Mouse (Mus musculus) embryonic facial prominence, embryonic 11.5 days (tissue): ENCODE results near the gene Adcy10. TPM values are rescaled to one million over a fixed set of nuclear protein-coding genes. Genes with fewer than 3 reads are reported as not detected.

Experiments used
- ATAC-seq: fragments of 200-750 bp; cut with Nextera tagmentation; replicated peaks from 2 replicates; pipeline ENCODE4 v1.8.0; 2017; ENCODE audit warnings: low read depth; ENCODE audit not compliant: insufficient number of reproducible peaks, low FRiP score, low TSS enrichment
- DNase-seq: peaks from one replicate; pipeline ENCODE4 v3.0.0-alpha.2; 2015; ENCODE audit warnings: low spot score
- H3K27ac ChIP-seq: fragments of 300-500 bp; sonication (generic); replicated peaks from 2 replicates; pipeline ENCODE4 v1.5.1; 2014; ENCODE audit warnings: mild to moderate bottlenecking, low read depth, low read length, control low read depth
- H3K27me3 ChIP-seq: fragments of 300-500 bp; sonication (generic); 2 replicates; pipeline ENCODE4 v1.6.1; 2014; ENCODE audit warnings: mild to moderate bottlenecking, low read length, moderate library complexity, mixed read lengths; ENCODE audit not compliant: control insufficient read depth, insufficient read depth
- H3K36me3 ChIP-seq: fragments of 300-500 bp; sonication (generic); replicated peaks from 2 replicates; pipeline ENCODE4 v1.6.1; 2014; ENCODE audit warnings: low read depth, mild to moderate bottlenecking, low read length, moderate library complexity, mixed read lengths; ENCODE audit not compliant: control insufficient read depth, insufficient read depth
- H3K4me1 ChIP-seq: fragments of 300-500 bp; sonication (generic); 2 replicates; pipeline ENCODE4 v1.6.1; 2014; ENCODE audit warnings: low read length, mixed read lengths; ENCODE audit not compliant: control insufficient read depth, insufficient read depth
- H3K4me2 ChIP-seq: fragments of 300-500 bp; sonication (generic); 2 replicates; pipeline ENCODE4 v1.6.1; 2014; ENCODE audit warnings: low read depth, mild to moderate bottlenecking, control low read depth, low read length, moderate library complexity
- H3K4me3 ChIP-seq: fragments of 300-500 bp; sonication (generic); 2 replicates; pipeline ENCODE4 v1.5.1; 2014; ENCODE audit warnings: low read depth, low read length, control low read depth
- H3K9ac ChIP-seq: fragments of 300-500 bp; sonication (generic); replicated peaks from 2 replicates; pipeline ENCODE4 v1.6.1; 2014; ENCODE audit warnings: mild to moderate bottlenecking, control low read depth, low read length
- H3K9me3 ChIP-seq: fragments of 300-500 bp; sonication (generic); replicated peaks from 2 replicates; pipeline ENCODE4 v1.6.1; 2016; ENCODE audit warnings: mild to moderate bottlenecking, low read length, inconsistent platforms, mixed read lengths; ENCODE audit not compliant: control insufficient read depth
- WGBS: fragments of 180-500 bp; shearing (Covaris S2); extraction: QIAGEN DNeasy Blood & Tissue Kit; methylation state at CpG from one replicate; pipeline ENCODE4 v1.1.7; 2014; 5-methylcytosine and 5-hydroxymethylcytosine counted together
- polyA plus RNA-seq: library from polyadenylated mRNA; unstranded; fragments of >200 nt; fragmentation: Nextera tagmentation; extraction: Ambion mirVana; gene quantifications from 2 replicates; pipeline ENCODE4 v1.2.1, GENCODE M21; 2014

Adcy10 gene
- polyA plus RNA-seq, 1 experiment from 2014 or later, result not detected

DNA sequence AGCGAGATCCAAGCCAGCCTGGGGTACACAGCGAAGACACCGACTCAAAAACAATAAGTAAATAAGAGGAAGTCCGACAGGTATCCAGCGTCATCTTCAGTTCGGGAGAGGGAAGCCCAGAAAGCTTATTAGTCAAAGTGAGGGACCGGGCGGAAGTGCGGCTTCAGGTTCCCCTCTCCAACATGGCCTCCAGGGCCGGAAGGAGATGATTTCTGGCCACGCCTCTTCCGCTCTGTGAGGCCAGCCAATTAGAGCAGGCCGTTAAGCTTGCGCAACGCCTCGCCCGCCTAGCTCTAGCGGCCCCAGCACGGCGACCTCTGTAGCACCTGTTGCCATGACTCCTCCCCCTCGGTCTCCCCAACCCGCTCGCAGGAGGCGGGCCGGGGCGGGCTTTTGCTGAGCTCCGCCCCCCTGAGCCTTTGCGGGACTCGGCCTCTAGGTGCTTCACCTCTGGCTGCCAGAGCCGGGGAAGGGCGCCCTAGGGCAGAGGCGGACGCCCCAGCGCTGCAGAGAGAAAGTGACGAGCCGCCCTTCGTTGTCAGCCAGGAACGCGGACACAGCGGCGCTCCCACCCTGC, 24.1 kb upstream of the Adcy10 start:
- H3K4me3 ChIP-seq, result peak overlapping the region; percentile 90
- WGBS, result 0% methylated on average over 40 of the region's 41 CpGs
- no peaks in the 10 kb centered on the region for H3K36me3 ChIP-seq
- peak; percentile 96 for ATAC-seq
- peak overlapping the region; percentile 63 for H3K4me2 ChIP-seq
- DNase-seq, result peak; percentile 98
- H3K27me3 ChIP-seq, result no peaks in the 10 kb centered on the region
- peak overlapping the region; percentile 69 for H3K9ac ChIP-seq
- H3K4me1 ChIP-seq, result no peaks in the 10 kb centered on the region
- H3K9me3 ChIP-seq, result no peaks in the 10 kb centered on the region
- peak overlapping the region; percentile 78; the same call in 1 of the 2 replicates for H3K27ac ChIP-seq

GRCm38 (mm10) chr1:165461681-165462080, 23.3 kb upstream of the Adcy10 start:
- Histone ChIP-seq H3K4me3 (peak overlapping the region; percentile 90), H3K27ac (no peak overlapping the region), H3K36me3 (no peaks in the 10 kb centered on the region), H3K27me3 (no peaks in the 10 kb centered on the region), H3K4me2 (peak overlapping the region; percentile 63), H3K9me3 (no peaks in the 10 kb centered on the region), H3K4me1 (no peaks in the 10 kb centered on the region), H3K9ac (peak overlapping the region; percentile 69)
- ATAC-seq (no peak), DNase-seq (peak; percentile 6)
- WGBS, result 3% methylated on average over 9 of the region's 9 CpGs

- H3K9me3 ChIP-seq, result no peaks in the 10 kb centered on the region
- H3K4me3 ChIP-seq, result no peak overlapping the region
- DNase-seq, result no peak
- H3K4me2 ChIP-seq, result no peak overlapping the region
- WGBS, result 83% methylated on average over 1 of the region's 1 CpGs
- no peaks in the 10 kb centered on the region for H3K36me3 ChIP-seq
- no peak overlapping the region for H3K9ac ChIP-seq
- H3K27me3 ChIP-seq, result no peaks in the 10 kb centered on the region
- ATAC-seq, result no peak
- H3K27ac ChIP-seq, result no peak overlapping the region
- H3K4me1 ChIP-seq, result no peaks in the 10 kb centered on the region
Observed at GRCm38 (mm10) chr1:165462861-165463260, 22.1 kb upstream of the Adcy10 start.

DNA sequence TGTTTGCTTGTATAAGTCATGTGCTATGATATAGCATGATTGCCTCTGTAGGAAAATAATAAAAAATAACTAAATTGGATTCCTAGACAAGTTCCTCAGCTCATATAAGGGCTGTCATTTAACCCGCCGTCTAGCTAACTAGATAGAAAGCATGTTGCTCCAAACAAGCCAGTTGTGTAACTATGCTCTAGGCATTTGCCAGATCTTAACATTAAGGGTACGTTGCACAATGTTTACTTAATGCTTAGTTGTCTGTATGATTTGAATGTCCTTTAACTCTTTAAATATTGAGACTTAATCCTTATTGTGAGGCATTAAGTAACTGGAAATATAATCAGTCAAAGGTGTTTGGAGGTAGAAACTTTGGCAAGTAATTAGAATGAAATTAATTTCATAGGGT, 20.4 kb upstream of the Adcy10 start:
- no peak for ATAC-seq
- Histone ChIP-seq H3K4me3 (no peak overlapping the region), H3K27ac (no peak overlapping the region), H3K27me3 (no peaks in the 10 kb centered on the region), H3K4me2 (no peak overlapping the region), H3K9ac (no peak overlapping the region), H3K4me1 (no peaks in the 10 kb centered on the region), H3K36me3 (no peaks in the 10 kb centered on the region), H3K9me3 (no peaks in the 10 kb centered on the region)
- WGBS, result 86% methylated on average over 3 of the region's 3 CpGs
- DNase-seq, result no peak

GRCm38 (mm10) chr1:165468971-165469370, 16.0 kb upstream of the Adcy10 start:
- Histone ChIP-seq H3K27ac (no peak overlapping the region), H3K27me3 (no peaks in the 10 kb centered on the region), H3K9ac (no peak overlapping the region), H3K36me3 (no peaks in the 10 kb centered on the region), H3K4me1 (no peaks in the 10 kb centered on the region), H3K9me3 (no peaks in the 10 kb centered on the region), H3K4me2 (no peak overlapping the region), H3K4me3 (no peak overlapping the region)
- DNase-seq (no peak), ATAC-seq (no peak)

DNA sequence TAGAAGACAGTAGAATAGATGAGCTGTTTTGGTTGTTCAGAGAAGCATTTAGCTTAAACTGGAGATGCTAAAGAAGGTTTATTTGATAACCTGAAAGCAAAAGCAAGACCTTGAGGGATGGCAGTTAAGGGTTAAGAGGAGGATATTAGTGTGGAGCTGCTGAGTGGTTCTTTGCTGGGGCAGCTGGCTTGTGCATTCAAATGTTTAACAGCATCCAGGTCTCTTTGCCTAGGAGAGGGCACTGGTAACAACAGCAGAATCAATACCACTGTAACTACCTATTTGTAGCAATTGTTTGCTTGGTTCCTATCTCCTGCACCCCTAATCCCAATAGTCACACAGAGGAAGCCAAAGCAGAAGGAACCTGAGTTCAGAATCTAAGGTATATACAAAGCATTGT, 15.3 kb upstream of the Adcy10 start:
- no peaks in the 10 kb centered on the region for H3K4me1 ChIP-seq
- H3K9me3 ChIP-seq, result no peaks in the 10 kb centered on the region
- H3K36me3 ChIP-seq, result no peaks in the 10 kb centered on the region
- H3K27ac ChIP-seq, result no peak overlapping the region
- H3K4me3 ChIP-seq, result no peak overlapping the region
- H3K27me3 ChIP-seq, result no peaks in the 10 kb centered on the region
- H3K4me2 ChIP-seq, result no peak overlapping the region
- no peak for ATAC-seq
- no peak overlapping the region for H3K9ac ChIP-seq
- no peak for DNase-seq

DNA sequence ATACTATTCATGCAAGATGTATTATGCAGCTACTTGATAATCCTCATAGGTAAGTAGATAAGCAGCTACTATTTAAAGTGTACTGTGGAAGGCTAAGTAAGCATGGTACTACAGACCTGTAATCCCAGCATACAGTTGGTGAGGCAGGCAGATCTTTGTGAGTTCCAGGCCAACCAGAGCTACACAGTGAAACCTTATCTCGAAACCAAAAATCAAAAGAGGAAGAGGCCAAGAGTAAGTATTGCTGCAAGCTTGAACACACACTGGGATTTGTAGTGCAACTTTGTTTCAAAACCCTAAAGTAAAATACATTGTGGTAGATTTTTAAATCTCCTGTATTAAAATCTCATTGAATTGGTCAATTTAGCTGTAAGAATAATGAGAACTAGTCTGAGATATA, 13.5 kb upstream of the Adcy10 start:
- H3K27me3 ChIP-seq, result no peaks in the 10 kb centered on the region
- H3K36me3 ChIP-seq, result no peaks in the 10 kb centered on the region
- no peaks in the 10 kb centered on the region for H3K4me1 ChIP-seq
- no peak overlapping the region for H3K9ac ChIP-seq
- no peak overlapping the region for H3K4me3 ChIP-seq
- ATAC-seq (no peak), DNase-seq (no peak)
- H3K4me2 ChIP-seq, result no peak overlapping the region
- 95% methylated on average over 1 of the region's 1 CpGs for WGBS
- H3K27ac ChIP-seq, result no peak overlapping the region
- H3K9me3 ChIP-seq, result no peaks in the 10 kb centered on the region

GRCm38 (mm10) chr1:165486108-165486507, 1.1 kb downstream of the Adcy10 start:
- ATAC-seq (no peak), DNase-seq (no peak)
- no peaks in the 10 kb centered on the region for H3K4me1 ChIP-seq
- no peak overlapping the region for H3K4me3 ChIP-seq
- no peak overlapping the region for H3K4me2 ChIP-seq
- no peak overlapping the region for H3K27ac ChIP-seq
- H3K36me3 ChIP-seq, result no peaks in the 10 kb centered on the region
- WGBS, result 89% methylated on average over 2 of the region's 2 CpGs
- no peaks in the 10 kb centered on the region for H3K27me3 ChIP-seq
- no peaks in the 10 kb centered on the region for H3K9me3 ChIP-seq
- no peak overlapping the region for H3K9ac ChIP-seq
